Mouse (Mus musculus): ENCODE data around the gene Lhx4. TPM values are rescaled to one million over a fixed set of nuclear protein-coding genes. Genes with fewer than 3 reads are reported as not detected.

Gene Lhx4
- polyA plus RNA-seq, 1 experiment from 2014 or later: not detected

- DNase-seq (ENCODE audit: low spot score): no peak
- no peak overlapping the region for H3K9ac ChIP-seq (ENCODE audit: low read length)
These were observed 14.3 kb downstream of the Lhx4 start for GRCm38 (mm10) chr1:155737017-155737808.

GRCm38 (mm10) chr1:155736096-155736825 is 15.2 kb downstream of the Lhx4 start:
- H3K9ac ChIP-seq (ENCODE audit: low read length): no peak overlapping the region
- under 1% methylated on average over 26 of the region's 26 CpGs for WGBS

More at GRCm38 (mm10) chr1:155737017-155737808, 14.3 kb downstream of the Lhx4 start:
- no peak for ATAC-seq
- H3K4me2 ChIP-seq (ENCODE audit: low read length): no peak overlapping the region
- H3K4me3 ChIP-seq (ENCODE audit: low read depth, low read length): no peak overlapping the region
- no peak overlapping the region for H3K27ac ChIP-seq (ENCODE audit: low read depth, low read length)
- H3K36me3 ChIP-seq (ENCODE audit: control insufficient read depth, insufficient read depth, low read length): no peaks in the 10 kb centered on the region
- no peaks in the 10 kb centered on the region for H3K9me3 ChIP-seq (replicated peaks; ENCODE audit: control insufficient read depth, low read length)
- peaks cover 94% of the 10 kb centered on the region for H3K27me3 ChIP-seq (replicated peaks; ENCODE audit: control insufficient read depth, insufficient read depth, low read length)
- H3K4me1 ChIP-seq (ENCODE audit: control insufficient read depth, insufficient read depth, low read length): peaks cover 13% of the 10 kb centered on the region
- WGBS: under 1% methylated on average over 58 of the region's 58 CpGs

GRCm38 (mm10) chr1:155731156-155731555 is 20.3 kb downstream of the Lhx4 start:
- no peak overlapping the region for H3K4me3 ChIP-seq (ENCODE audit: low read depth, low read length)
- DNase-seq (ENCODE audit: low spot score): no peak
- no peak overlapping the region for H3K27ac ChIP-seq (ENCODE audit: low read depth, low read length)
- WGBS: 0% methylated on average over 2 of the region's 2 CpGs
- no peak for ATAC-seq
- no peaks in the 10 kb centered on the region for H3K36me3 ChIP-seq (ENCODE audit: control insufficient read depth, insufficient read depth, low read length)
- no peak overlapping the region for H3K4me2 ChIP-seq (ENCODE audit: low read length)
- peaks cover 83% of the 10 kb centered on the region for H3K27me3 ChIP-seq (replicated peaks; ENCODE audit: control insufficient read depth, insufficient read depth, low read length)
- no peak overlapping the region for H3K9ac ChIP-seq (ENCODE audit: low read length)
- H3K4me1 ChIP-seq (ENCODE audit: control insufficient read depth, insufficient read depth, low read length): peaks cover 3% of the 10 kb centered on the region; the same call in 1 of the 2 replicates
- H3K9me3 ChIP-seq (replicated peaks; ENCODE audit: control insufficient read depth, low read length): no peaks in the 10 kb centered on the region

More at GRCm38 (mm10) chr1:155736096-155736825, 15.2 kb downstream of the Lhx4 start:
- H3K4me1 ChIP-seq (ENCODE audit: control insufficient read depth, insufficient read depth, low read length): 0 out of 2 replicates have a peak, but pooled peaks cover 4% of the 10 kb centered on the region
- DNase-seq (ENCODE audit: low spot score) (no peak), ATAC-seq (no peak)
- no peak overlapping the region for H3K4me2 ChIP-seq (ENCODE audit: low read length)
- no peak overlapping the region for H3K4me3 ChIP-seq (ENCODE audit: low read depth, low read length)
- no peak overlapping the region for H3K27ac ChIP-seq (ENCODE audit: low read depth, low read length)
- H3K9me3 ChIP-seq (replicated peaks; ENCODE audit: control insufficient read depth, low read length): no peaks in the 10 kb centered on the region
- H3K36me3 ChIP-seq (ENCODE audit: control insufficient read depth, insufficient read depth, low read length): no peaks in the 10 kb centered on the region
- peaks cover 93% of the 10 kb centered on the region for H3K27me3 ChIP-seq (replicated peaks; ENCODE audit: control insufficient read depth, insufficient read depth, low read length)

- H3K27me3 ChIP-seq (replicated peaks; ENCODE audit: control insufficient read depth, insufficient read depth, low read length): peaks cover 72% of the 10 kb centered on the region
- H3K9me3 ChIP-seq (replicated peaks; ENCODE audit: control insufficient read depth, low read length): no peaks in the 10 kb centered on the region
- H3K4me1 ChIP-seq (ENCODE audit: control insufficient read depth, insufficient read depth, low read length): peaks cover 3% of the 10 kb centered on the region; the same call in 1 of the 2 replicates
- DNase-seq (ENCODE audit: low spot score) (no peak), ATAC-seq (no peak)
- no peak overlapping the region for H3K27ac ChIP-seq (ENCODE audit: low read depth, low read length)
- no peak overlapping the region for H3K9ac ChIP-seq (ENCODE audit: low read length)
- WGBS: 1% methylated on average over 23 of the region's 23 CpGs
- peak overlapping the region; percentile 36 for H3K4me2 ChIP-seq (ENCODE audit: low read length)
- no peaks in the 10 kb centered on the region for H3K36me3 ChIP-seq (ENCODE audit: control insufficient read depth, insufficient read depth, low read length)
- no peak overlapping the region; the same call in 1 of the 2 replicates for H3K4me3 ChIP-seq (ENCODE audit: low read depth, low read length)
These were observed 22.2 kb downstream of the Lhx4 start for GRCm38 (mm10) chr1:155729113-155729795.

- no peak overlapping the region for H3K9ac ChIP-seq (ENCODE audit: low read length)
- H3K4me3 ChIP-seq (ENCODE audit: low read depth, low read length): no peak overlapping the region
- H3K36me3 ChIP-seq (ENCODE audit: control insufficient read depth, insufficient read depth, low read length): no peaks in the 10 kb centered on the region
- no peak overlapping the region for H3K27ac ChIP-seq (ENCODE audit: low read depth, low read length)
- no peak for DNase-seq (ENCODE audit: low spot score)
- H3K4me2 ChIP-seq (ENCODE audit: low read length): no peak overlapping the region
- ATAC-seq: no peak
- H3K27me3 ChIP-seq (replicated peaks; ENCODE audit: control insufficient read depth, insufficient read depth, low read length): peaks cover 68% of the 10 kb centered on the region
- H3K9me3 ChIP-seq (replicated peaks; ENCODE audit: control insufficient read depth, low read length): no peaks in the 10 kb centered on the region
- WGBS: 19% methylated on average over 10 of the region's 10 CpGs
- peaks cover 3% of the 10 kb centered on the region; the same call in 1 of the 2 replicates for H3K4me1 ChIP-seq (ENCODE audit: control insufficient read depth, insufficient read depth, low read length)
These were observed 23.7 kb downstream of the Lhx4 start for GRCm38 (mm10) chr1:155727830-155728229.

GRCm38 (mm10) chr1:155725876-155726275 is 25.6 kb downstream of the Lhx4 start:
- no peaks in the 10 kb centered on the region for H3K9me3 ChIP-seq (replicated peaks; ENCODE audit: control insufficient read depth, low read length)
- H3K27ac ChIP-seq (ENCODE audit: low read depth, low read length): no peak overlapping the region
- H3K4me1 ChIP-seq (ENCODE audit: control insufficient read depth, insufficient read depth, low read length): peaks cover 3% of the 10 kb centered on the region; the same call in 1 of the 2 replicates
- no peak for ATAC-seq
- no peak overlapping the region for H3K9ac ChIP-seq (ENCODE audit: low read length)
- H3K36me3 ChIP-seq (ENCODE audit: control insufficient read depth, insufficient read depth, low read length): no peaks in the 10 kb centered on the region
- no peak overlapping the region for H3K4me3 ChIP-seq (ENCODE audit: low read depth, low read length)
- WGBS: 60% methylated on average over 2 of the region's 2 CpGs
- H3K4me2 ChIP-seq (ENCODE audit: low read length): no peak overlapping the region
- no peak for DNase-seq (ENCODE audit: low spot score)
- peaks cover 58% of the 10 kb centered on the region for H3K27me3 ChIP-seq (replicated peaks; ENCODE audit: control insufficient read depth, insufficient read depth, low read length)

- Histone ChIP-seq H3K27me3 (replicated peaks; ENCODE audit: control insufficient read depth, insufficient read depth, low read length) (peaks cover 44% of the 10 kb centered on the region), H3K9me3 (replicated peaks; ENCODE audit: control insufficient read depth, low read length) (no peaks in the 10 kb centered on the region), H3K4me2 (ENCODE audit: low read length) (no peak overlapping the region), H3K27ac (ENCODE audit: low read depth, low read length) (no peak overlapping the region), H3K9ac (ENCODE audit: low read length) (no peak overlapping the region), H3K4me1 (ENCODE audit: control insufficient read depth, insufficient read depth, low read length) (peaks cover 3% of the 10 kb centered on the region; the same call in 1 of the 2 replicates), H3K36me3 (ENCODE audit: control insufficient read depth, insufficient read depth, low read length) (no peaks in the 10 kb centered on the region), H3K4me3 (ENCODE audit: low read depth, low read length) (no peak overlapping the region)
- DNase-seq (ENCODE audit: low spot score) (no peak), ATAC-seq (no peak)
- 72% methylated on average over 3 of the region's 3 CpGs for WGBS
These were observed 27.2 kb downstream of the Lhx4 start for GRCm38 (mm10) chr1:155724301-155724700.

GRCm38 (mm10) chr1:155722185-155722584 is 29.3 kb downstream of the Lhx4 start:
- H3K9ac ChIP-seq (ENCODE audit: low read length): peak overlapping the region; percentile 21; the same call in 1 of the 2 replicates
- WGBS: under 1% methylated on average over 13 of the region's 13 CpGs
- H3K9me3 ChIP-seq (replicated peaks; ENCODE audit: control insufficient read depth, low read length): no peaks in the 10 kb centered on the region
- H3K4me1 ChIP-seq (ENCODE audit: control insufficient read depth, insufficient read depth, low read length): no peaks in the 10 kb centered on the region
- DNase-seq (ENCODE audit: low spot score): peak; percentile 62
- H3K27me3 ChIP-seq (replicated peaks; ENCODE audit: control insufficient read depth, insufficient read depth, low read length): peaks cover 24% of the 10 kb centered on the region
- H3K36me3 ChIP-seq (ENCODE audit: control insufficient read depth, insufficient read depth, low read length): no peaks in the 10 kb centered on the region
- no peak overlapping the region for H3K4me3 ChIP-seq (ENCODE audit: low read depth, low read length)
- peak overlapping the region; percentile 37 for H3K4me2 ChIP-seq (ENCODE audit: low read length)
- peak; percentile 29; the same call in 1 of the 2 replicates for ATAC-seq
- no peak overlapping the region for H3K27ac ChIP-seq (ENCODE audit: low read depth, low read length)

All from forebrain, embryonic 14.5 days (tissue).